Mouse (Mus musculus) layer of hippocampus, adult 18-20 months (tissue): ENCODE measurements at regions not wholly inside any gene's neighbourhood (a gene's known extent, or its start where the extent isn't known, plus 50 kb on each side); places are given as distances from the start of the nearest gene placed in this dataset.
A peak's percentile ranks its signal among the peaks of the same experiment; 100 is the strongest.

Experiments used
- DNase-seq, 2 experiments: peaks; one replicate each; pipeline ENCODE4 v3.0.0; 2022; ENCODE audit warnings: low spot score in 2 of 2

DNA sequence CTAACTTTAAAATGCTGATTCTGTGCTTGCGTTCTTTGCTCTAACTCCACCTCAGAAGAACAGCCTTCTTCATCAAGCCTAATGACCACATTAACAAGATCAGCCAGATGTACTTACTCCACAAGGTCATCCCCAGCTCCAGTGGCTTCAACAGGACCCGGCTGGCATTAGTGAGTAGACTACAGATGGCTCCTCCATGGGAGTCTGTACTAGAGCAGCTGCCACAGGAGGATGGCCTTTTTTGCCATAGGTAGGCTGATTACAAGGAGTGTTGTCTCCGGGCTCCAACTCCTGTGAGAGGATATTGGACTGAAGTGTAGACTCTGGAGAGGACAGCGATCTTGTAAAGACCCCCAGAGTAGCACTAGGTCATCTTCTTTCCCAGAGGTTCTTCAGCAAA, 729.7 kb downstream of the Galc start:
- no peak for DNase-seq

DNA sequence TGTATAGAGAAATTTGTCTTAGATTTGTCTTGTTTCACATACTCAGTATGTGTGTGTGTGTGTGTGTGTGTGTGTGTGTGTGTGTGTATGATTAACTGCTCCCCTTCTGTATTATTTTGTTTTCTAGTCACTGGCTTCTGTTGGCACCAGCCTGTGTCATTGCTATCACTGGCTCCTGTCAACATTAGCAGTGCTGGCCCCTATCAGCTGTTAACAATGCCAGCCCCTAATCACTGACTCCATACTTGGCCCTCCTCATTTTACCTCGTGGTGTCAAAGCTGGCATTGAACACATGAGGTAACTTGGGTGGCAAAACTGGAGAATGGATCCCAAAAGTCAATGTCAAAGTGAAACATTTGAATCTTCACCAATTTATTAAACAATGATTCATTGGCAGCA, 733.3 kb downstream of the Galc start:
- DNase-seq = no peak

DNA sequence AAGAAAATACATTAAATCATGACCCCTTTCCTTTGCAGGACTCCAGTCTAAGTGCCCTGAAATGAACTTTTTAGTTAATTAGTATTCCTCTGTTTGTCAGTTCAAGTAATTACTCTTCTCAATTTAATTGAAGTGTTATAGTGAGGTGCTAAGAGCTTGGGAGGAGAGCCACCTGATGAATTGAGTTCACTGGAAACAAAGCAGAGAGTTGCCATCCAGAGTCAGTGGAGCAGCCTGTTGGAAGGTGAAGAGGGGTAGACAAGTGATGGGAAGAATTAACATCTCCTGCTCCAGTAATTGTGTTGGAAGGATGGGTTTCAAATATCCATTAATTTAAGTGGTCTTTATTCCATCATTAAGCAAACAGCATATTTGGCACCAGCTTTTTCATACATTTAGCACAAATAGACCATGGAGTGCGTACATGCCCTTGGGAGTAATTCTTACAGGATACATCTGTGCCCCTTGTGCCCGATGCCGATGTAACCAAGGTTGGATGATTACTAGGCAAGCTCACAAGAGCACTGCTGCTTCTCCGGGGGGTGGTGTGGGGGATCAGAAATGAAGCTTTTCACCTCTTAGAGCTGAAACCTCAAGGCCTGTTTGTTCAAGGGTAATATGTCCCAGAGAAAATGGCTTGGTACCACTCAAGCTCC, 739.3 kb downstream of the Galc start:
- DNase-seq = no peak

DNA sequence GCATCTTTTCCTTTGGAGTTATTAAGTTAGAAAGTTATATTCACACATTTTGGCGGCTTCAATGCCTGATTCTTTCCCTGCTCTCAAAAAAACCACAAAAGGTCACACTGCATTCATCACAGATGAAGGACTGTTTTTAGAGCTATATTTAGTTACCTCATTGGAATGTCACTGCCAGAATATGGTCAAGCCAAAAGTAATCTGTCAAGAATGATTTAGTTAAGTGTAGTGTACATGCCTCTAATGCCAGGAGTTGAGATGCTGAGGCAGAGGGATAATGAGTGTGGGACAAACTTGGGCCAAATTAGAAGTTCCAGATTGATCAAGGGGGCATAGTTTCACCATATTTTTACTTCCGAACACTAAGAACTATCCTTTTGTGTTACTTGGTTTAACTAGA, 741.7 kb downstream of the Galc start:
- DNase-seq = no peak

- DNase-seq = no peak
These were observed 743.5 kb downstream of the Galc start for GRCm38 (mm10) chr12:97515805-97516204.

DNA sequence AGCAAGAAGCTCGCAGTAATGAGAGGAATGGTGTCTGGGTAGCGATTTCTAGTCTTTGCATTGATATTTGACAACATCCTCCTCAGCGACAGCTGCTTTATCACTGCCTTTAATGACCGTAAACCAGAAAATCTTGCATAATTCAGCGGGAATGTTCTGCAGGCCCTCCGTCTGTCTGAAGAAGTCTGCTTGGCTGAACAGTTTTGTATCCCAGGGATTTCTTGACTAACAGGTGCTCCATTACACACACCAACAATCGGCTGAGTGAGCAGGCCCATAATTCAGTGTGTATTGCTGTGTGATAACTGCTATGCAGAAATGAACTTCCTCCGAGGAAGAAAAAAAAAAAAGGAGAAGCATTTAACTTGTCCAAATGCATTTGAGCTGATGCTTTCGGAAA, 747.4 kb downstream of the Galc start:
- DNase-seq = peak; percentile 6 to 22

DNA sequence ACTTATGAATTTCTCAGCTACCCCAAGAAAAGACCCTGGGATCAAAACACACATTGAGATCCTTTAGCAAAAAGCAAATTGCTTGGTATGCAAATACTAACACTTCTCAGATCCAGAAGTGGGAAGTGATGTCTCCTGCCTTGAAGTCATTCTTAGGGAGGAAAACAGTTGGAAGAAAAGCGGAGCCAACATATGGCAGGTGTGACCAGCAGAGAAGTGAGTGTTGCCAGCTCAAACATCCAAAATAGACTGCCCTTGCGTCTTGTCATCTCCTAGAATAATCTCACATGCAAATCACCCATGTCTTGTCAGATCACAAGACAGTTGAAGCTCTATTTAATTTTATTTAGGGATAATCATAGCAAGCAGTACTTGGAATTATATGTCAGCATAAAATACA, 757.8 kb downstream of the Galc start:
- DNase-seq = no peak

- DNase-seq = peak in 1 of 2 experiments; percentile 3
These were observed 775.7 kb downstream of the Galc start for GRCm38 (mm10) chr12:97483559-97483958.

DNA sequence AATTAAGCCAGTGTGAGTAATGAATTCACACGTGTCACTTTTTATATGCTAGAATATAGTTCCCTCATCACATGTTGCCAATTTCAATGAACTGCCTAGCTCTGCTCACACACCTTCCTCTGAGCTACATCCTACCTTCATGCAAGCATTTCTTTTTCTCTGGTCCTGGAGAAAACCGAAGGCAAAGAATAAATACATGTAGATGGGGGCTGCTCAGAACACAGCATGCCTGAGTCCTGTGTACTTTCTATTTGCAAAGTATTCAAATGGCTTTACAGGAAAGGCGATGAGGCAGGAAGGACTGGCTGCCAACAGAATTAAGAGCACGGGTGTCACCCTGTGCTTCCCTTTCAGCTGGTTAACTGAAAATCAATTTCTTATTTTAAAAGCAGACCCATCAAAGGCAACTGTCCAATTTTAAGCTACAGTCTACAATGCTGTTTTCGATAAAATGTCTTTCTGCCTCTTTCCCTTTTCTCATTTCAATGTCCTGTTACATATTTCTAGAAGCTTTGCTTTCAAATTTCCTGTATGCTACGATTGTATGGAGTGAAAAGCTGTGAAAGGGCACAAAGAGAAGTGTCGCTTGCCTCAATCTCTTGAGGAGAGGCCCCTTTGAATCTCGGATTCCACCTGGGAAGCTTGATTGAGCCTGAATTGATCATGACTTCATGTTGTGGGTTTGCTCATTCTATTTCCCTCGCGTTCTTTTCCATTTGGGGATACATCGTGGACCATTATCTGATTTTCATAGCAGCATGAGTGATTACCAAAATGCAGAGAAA, 782.6 kb downstream of the Galc start:
- DNase-seq = no peak

- no peak for DNase-seq
These were observed 783.5 kb downstream of the Galc start for GRCm38 (mm10) chr12:97475751-97476150.

- DNase-seq = no peak
These were observed 790.1 kb downstream of the Galc start for GRCm38 (mm10) chr12:97469183-97469582.

DNA sequence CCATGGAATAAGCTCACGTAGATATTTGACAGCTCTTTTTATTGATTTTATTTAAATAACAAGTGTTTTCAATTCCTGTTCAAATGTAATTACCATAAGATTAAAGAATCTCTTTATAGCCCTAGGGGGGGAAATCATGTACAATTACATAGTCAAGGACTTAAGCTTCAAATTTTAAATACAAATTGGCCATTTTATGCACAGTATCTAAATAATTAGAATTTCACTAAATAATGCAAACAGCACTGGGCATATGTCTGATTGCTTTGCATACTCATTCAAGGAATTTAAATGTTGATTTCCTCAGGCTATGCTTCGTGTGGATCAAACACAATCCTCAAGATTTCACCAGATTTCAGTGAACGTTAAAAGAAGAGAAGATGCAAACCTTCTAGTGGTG, 823.1 kb downstream of the Galc start:
- no peak for DNase-seq

GRCm38 (mm10) chr12:97434021-97434420, 825.2 kb downstream of the Galc start:
- no peak for DNase-seq

- no peak for DNase-seq
These were observed 826.6 kb downstream of the Galc start for GRCm38 (mm10) chr12:97432704-97433103.

GRCm38 (mm10) chr12:97428252-97428651, 831.0 kb downstream of the Galc start:
- peak in 1 of 2 experiments; percentile 11 for DNase-seq

DNA sequence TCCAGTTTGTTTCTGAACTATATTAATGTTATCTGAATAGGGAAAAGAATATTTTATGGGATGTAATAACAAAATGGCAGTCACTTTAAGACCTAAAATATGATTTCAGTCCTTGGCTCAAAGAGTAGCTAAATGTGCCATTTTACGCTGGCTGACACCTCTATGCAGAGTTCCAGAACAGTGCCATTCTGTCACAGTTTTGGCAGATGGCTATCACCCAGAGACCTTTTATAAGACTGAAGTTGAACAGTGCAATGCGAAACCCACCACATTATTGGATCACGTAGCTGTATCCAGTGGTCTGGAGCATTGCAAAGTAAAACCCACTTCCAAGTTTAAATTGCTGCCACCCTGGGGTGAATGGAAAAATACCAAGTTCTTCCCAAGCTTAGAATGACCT, 834.5 kb downstream of the Galc start:
- DNase-seq = no peak

- DNase-seq = no peak
These were observed 855.8 kb downstream of the Galc start for GRCm38 (mm10) chr12:97403440-97403839.

- DNase-seq = no peak
These were observed 856.6 kb downstream of the Galc start for GRCm38 (mm10) chr12:97402412-97403396.

- no peak for DNase-seq
These were observed 860.7 kb downstream of the Galc start for GRCm38 (mm10) chr12:97398582-97398945.

GRCm38 (mm10) chr12:97397850-97398581, 861.2 kb downstream of the Galc start:
- DNase-seq = no peak

GRCm38 (mm10) chr12:97361804-97362203, 897.5 kb downstream of the Galc start:
- no peak for DNase-seq
